In the genomic region with DNA sequence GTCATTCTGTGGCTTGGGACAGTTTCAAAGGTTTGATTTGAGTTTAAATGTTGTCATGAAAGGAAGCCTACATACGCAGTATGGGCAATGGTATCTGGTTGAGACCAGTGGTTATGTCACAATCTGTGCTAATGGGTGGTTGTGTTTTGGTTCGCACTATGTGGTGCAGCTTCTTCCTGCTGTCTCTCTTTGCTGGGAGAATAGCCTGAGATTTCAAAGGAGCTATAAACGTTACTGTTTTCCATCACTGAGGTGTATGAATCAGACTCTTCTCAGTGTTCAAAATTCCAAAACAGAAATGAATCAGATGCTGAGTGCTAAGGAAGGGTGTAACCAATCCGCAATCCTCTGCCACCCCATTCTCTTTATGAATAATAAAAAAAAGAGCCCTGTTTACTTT, we compare ENCODE assay signal across 32 mouse cellular contexts. TPM values are rescaled to one million over a fixed set of nuclear protein-coding genes. Genes with fewer than 3 reads are reported as not detected.
DNase-seq lines count a peak whose midpoint lies in the region; TF ChIP-seq lines count a peak whose summit lies in the region.
"Had no signal": no experiment of that assay in that cellular context is flagged by ENCODE, and none has a peak within 500 bp of the region (broad histone marks: within the 10 kb centered on the region; RNA-seq: fewer than 3 reads in every experiment).

No protein-coding gene starts in this region.

- no peaks in the 10 kb centered on the region for H3K27me3 ChIP-seq in C2C12 (ENCODE audit: control insufficient read depth, insufficient read depth, insufficient read length)
- H3K27me3 ChIP-seq: CH12.LX; embryonic facial prominence, embryonic 12.5 days; forebrain, embryonic 13.5 days; forebrain, embryonic 15.5 days had no signal

- no peaks in the 10 kb centered on the region for H3K79me3 ChIP-seq in C2C12 (ENCODE audit: low read depth)

- H3ac ChIP-seq in C2C12 (ENCODE audit: control insufficient read depth, insufficient read length, low read depth), result no peak overlapping the region

- H3K4me3 ChIP-seq in C2C12 (ENCODE audit: insufficient read depth, poor library complexity, severe bottlenecking), result no peak overlapping the region
- H3K4me3 ChIP-seq: embryonic facial prominence, embryonic 10.5 days; embryonic facial prominence, embryonic 12.5 days; erythroblast, embryonic 14.5 days; forebrain, embryonic 13.5 days; forebrain, embryonic 15.5 days had no signal

- DNase-seq in Muller cell, postnatal 12 days (ENCODE audit: inconsistent ontology term), result peak; percentile 8
- peak; percentile 63 for DNase-seq in brain, adult 2 months (ENCODE audit: low read depth, low spot score)
- peak; percentile 12 for DNase-seq in fibroblast of lung, adult 2 months (ENCODE audit: low read depth)
- DNase-seq in thymus, postnatal 4 days, result no peak
- no peak for DNase-seq in layer of hippocampus, postnatal 10 days (ENCODE audit: low spot score in 2 of 2)
- DNase-seq in liver, result no peak
- DNase-seq: adrenal gland, adult 8-10 months; adrenal gland, postnatal 14 days; adrenal gland, postnatal 36 days; cerebellum, adult 11 months; cerebellum, adult 18-20 months; cerebellum, adult 8-10 months; cerebellum, adult 9-11 months; cerebellum, postnatal 25 days; forebrain, postnatal 0 days had no signal

- H3K79me2 ChIP-seq in C2C12 (ENCODE audit: control insufficient read depth, insufficient read depth), result no peaks in the 10 kb centered on the region

- no peaks in the 10 kb centered on the region for H3K36me3 ChIP-seq in C2C12 (ENCODE audit: control insufficient read depth, insufficient read depth)
- H3K36me3 ChIP-seq: embryonic facial prominence, embryonic 10.5 days; embryonic facial prominence, embryonic 12.5 days; G1E had no signal

- TF ChIP-seq CTCF in C2C12 (IDR thresholded peaks at IDR 0.05; ENCODE audit: control insufficient read depth, insufficient read depth, insufficient read length), result no peak

TF ChIP-seq in C2C12, 6 proteins besides CTCF, POLR2A, EP300 and RAD21:
- TF ChIP-seq CEBPB (IDR thresholded peaks at IDR 0.05; ENCODE audit: low read depth) (peak; percentile 43), MAX (IDR thresholded peaks at IDR 0.05) (no peak)

RNA-seq across cellular contexts. Expression of a gene that starts 49.1 kb away (rescaled TPM):
- polyA plus RNA-seq in C2C12 (2012; fragmentation: generic; extraction: Trizol), result not detected
- total RNA-seq in layer of hippocampus, postnatal 10 days (2021), result not detected
- total RNA-seq: adrenal gland, adult 18-20 months; adrenal gland, adult 8-10 months; adrenal gland, postnatal 14 days; adrenal gland, postnatal 36 days; CH12.LX; forebrain, postnatal 0 days; G1E had no signal
- polyA plus RNA-seq: activated CD4-positive, CD25-positive, alpha-beta regulatory T cell, adult 4 months; brain, embryonic 14.5 days; CD4-positive, CD25-positive, alpha-beta regulatory T cell, adult 4 months; cortical plate, adult 2 months; embryonic facial prominence, embryonic 10.5 days; embryonic facial prominence, embryonic 12.5 days; embryonic facial prominence, embryonic 14.5 days; erythroblast, embryonic 14.5 days; forebrain, embryonic 11.5 days; forebrain, embryonic 13.5 days; forebrain, embryonic 15.5 days; forebrain, postnatal 0 days; frontal cortex, adult 2 months; G1E; Patski had no signal

Comparison
In these comparisons a context has a peak if more than half of its experiments do, and no peak if none do; other contexts are left out.
1. DNase-seq: peak in Muller cell, postnatal 12 days (single experiment), brain, adult 2 months (single experiment) and fibroblast of lung, adult 2 months (single experiment); none in thymus, postnatal 4 days (single experiment), layer of hippocampus, postnatal 10 days (0 of 2) and liver (single experiment).